Mouse (Mus musculus) layer of hippocampus, adult 2 months (tissue): ENCODE measurements around the gene Yeats2. TPM values are rescaled to one million over a fixed set of nuclear protein-coding genes. Genes with fewer than 3 reads are reported as not detected.
A peak's percentile ranks its signal among the peaks of the same experiment; 100 is the strongest.

Experiments
- DNase-seq, 2 experiments: peaks; one replicate each; pipeline ENCODE4 v3.0.0; 2022; ENCODE audit warnings: low spot score in 2 of 2
- H3K27ac ChIP-seq: fragments of 200-600 bp; 2 replicates; pipeline ENCODE4 v1.8.1; 2022
- H3K4me3 ChIP-seq: fragments of 200-600 bp; 2 replicates; pipeline ENCODE4 v1.8.1; 2022; ENCODE audit warnings: mild to moderate bottlenecking
- CTCF ChIP-seq: fragments of 200-600 bp; conservative IDR thresholded peaks from 2 replicates; pipeline ENCODE4 v1.8.1; 2022; ENCODE audit warnings: antibody characterized with exemption, mild to moderate bottlenecking, moderate library complexity
- total RNA-seq, 2 experiments: library from RNA; stranded (reverse); gene quantifications; 2 replicates each; pipeline ENCODE4 v1.2.3; 2021

Gene Yeats2
- total RNA-seq, 2 experiments from 2014 or later, result 38.7 to 42.3 TPM

DNA sequence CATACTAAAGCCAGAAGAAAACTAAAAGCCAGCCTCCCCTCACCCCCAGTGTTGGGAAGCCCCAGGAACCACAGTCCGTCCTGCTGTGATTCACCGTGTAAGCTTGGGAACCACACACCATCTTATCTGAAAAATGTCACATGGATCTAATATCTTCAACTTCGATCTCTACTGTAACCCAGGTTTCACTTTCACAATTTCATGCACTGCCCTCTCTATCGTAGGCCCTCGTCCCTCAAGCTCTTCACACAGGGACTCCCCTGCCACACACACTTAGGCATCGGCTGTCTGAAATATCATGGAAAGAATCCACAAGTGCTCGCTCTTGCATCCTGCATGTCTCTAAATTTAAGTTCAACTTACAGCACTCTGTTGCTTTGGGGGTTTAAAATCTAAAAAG, 124.2 kb downstream of the Yeats2 start:
- no peak for DNase-seq
- Histone ChIP-seq H3K27ac (no peak overlapping the region), H3K4me3 (no peak overlapping the region)
- no peak for TF ChIP-seq CTCF

DNA sequence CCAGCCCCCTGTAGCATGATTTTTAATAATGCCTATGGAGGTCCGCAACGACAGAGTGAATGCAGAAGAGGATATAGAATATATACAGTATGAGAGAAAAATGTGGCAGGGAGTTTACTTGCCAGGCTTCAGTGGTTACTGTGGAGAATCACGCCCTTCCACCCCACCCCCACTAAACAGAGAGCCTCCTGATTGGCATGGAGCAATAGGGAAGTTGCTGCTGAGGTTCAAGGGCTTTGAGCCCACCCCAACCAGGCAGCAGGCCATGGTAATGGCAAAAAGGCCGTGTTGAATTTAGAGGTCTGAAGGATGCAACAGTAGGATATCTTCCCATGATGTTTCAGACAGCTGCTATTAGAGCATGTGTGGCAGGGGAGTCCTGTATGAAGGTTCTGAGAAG, 130.5 kb downstream of the Yeats2 start:
- no peak for DNase-seq
- TF ChIP-seq CTCF, result no peak
- H3K4me3 ChIP-seq, result no peak overlapping the region
- no peak overlapping the region for H3K27ac ChIP-seq

DNA sequence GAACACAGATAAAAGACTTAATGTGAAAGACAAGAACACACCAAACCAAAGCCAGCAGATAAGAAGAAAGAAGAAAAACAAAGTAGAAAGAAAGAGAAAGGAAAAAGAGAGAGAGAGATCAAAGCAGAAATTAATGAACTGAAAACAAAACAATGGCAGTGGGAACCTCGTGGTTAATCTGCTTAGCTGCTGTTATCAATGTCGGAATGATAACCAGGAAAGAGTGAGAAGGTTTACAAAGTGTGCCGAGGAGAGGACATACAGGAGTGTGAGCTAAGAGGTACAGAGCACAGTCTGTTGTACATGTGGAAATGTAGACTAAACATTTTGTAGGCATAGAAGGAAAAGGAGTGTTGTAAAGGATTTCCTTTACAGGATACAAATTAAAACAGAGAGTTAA, 132.1 kb downstream of the Yeats2 start:
- TF ChIP-seq CTCF, result no peak
- Histone ChIP-seq H3K4me3 (no peak overlapping the region), H3K27ac (no peak overlapping the region)
- DNase-seq, result no peak

DNA sequence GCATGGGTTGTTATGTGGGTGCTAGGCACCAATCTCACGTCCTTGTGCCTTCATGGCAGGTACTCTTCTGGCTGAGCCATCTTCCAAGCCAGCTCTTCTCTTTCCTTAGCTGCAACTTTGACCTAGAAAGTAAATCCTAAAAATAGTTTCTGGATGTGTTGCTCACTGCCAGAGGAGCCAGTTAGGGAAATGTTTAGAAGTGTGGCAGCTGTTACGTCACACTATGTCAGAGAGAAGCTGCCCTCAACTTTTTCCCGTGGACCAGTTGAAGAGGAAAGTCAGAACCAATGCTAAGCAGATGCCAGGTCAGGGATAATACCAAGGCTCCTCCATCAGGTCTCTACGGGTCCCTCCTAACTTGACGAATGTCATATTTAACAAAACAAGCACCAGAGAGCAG, 138.5 kb downstream of the Yeats2 start:
- DNase-seq, result no peak
- H3K27ac ChIP-seq, result peak overlapping the region; percentile 55
- TF ChIP-seq CTCF, result no peak
- no peak overlapping the region for H3K4me3 ChIP-seq

DNA sequence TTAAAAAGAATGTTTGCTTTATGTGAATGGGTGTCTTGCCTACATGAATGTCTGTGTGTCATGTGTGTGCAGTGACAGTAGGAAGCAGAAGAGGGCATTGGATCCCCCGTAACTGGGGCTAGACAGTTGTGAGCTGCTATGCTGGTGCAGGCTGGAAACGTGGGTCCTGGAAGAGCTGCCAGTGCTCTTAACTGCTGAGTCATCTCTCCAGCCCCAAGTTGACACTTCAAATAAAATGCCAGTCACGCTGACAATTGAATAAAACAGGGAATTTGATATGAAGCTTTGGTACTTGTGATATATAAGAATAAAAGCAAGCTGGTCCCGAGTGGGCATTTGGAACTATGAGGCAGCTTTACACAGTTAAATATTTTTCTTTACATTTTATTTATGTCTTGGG, 139.4 kb downstream of the Yeats2 start:
- H3K27ac ChIP-seq, result peak overlapping the region; percentile 58
- no peak for DNase-seq
- H3K4me3 ChIP-seq, result no peak overlapping the region
- TF ChIP-seq CTCF, result no peak

Other genes with a start within 250 kb of the Yeats2 start
- gene Klhl6, start 158.0 kb upstream of the Yeats2 start, total RNA-seq, result 1 to 10 TPM; 1.2 TPM
- gene Klhl24, start 43.5 kb upstream of the Yeats2 start, total RNA-seq, result 10 to 100 TPM; 72.4 to 89.3 TPM
- 10 to 100 TPM; 31.9 to 35.2 TPM for gene Map6d1, start 100.3 kb downstream of the Yeats2 start, total RNA-seq
- gene Parl, start 161.3 kb downstream of the Yeats2 start, total RNA-seq, result 10 to 100 TPM; 51.4 to 56.4 TPM
- not detected for gene Cyp2ab1, start 184.3 kb downstream of the Yeats2 start, total RNA-seq